Mouse (Mus musculus) kidney, postnatal 25 days (tissue): ENCODE results near the gene Rhot2.

Source experiments
- DNase-seq, 2 experiments: peaks; one replicate each; pipeline ENCODE4 v3.0.0; 2021; ENCODE audit warnings: mixed read lengths in 2 of 2

Rhot2 gene

GRCm38 (mm10) chr17:25794197-25794596 lies 50.5 kb downstream of the Rhot2 start:
- no peak for DNase-seq

GRCm38 (mm10) chr17:25792615-25793014 lies 52.0 kb downstream of the Rhot2 start, which contains the start of gene Fam173a:
Gene Fam173a, minus strand, starts transcription at chr17:25792901.
- peak; percentile 89 to 92 for DNase-seq

GRCm38 (mm10) chr17:25791843-25792527 lies 52.7 kb downstream of the Rhot2 start:
- DNase-seq, result peak; percentile 83 to 89

GRCm38 (mm10) chr17:25791320-25791842 lies 53.3 kb downstream of the Rhot2 start:
- no peak for DNase-seq
